Mouse (Mus musculus): ENCODE results near the gene Cd109. TPM values are rescaled to one million over a fixed set of nuclear protein-coding genes. Genes with fewer than 3 reads are reported as not detected.

Gene Cd109
- polyA plus RNA-seq, 1 experiment from 2014 or later = 21.7 TPM

GRCm38 (mm10) chr9:78750246-78750645, 134.9 kb downstream of the Cd109 start:
- Histone ChIP-seq H3K27me3 (no peaks in the 10 kb centered on the region), H3K4me2 (replicated peaks) (no peak overlapping the region), H3K4me3 (replicated peaks) (no peak overlapping the region), H3K9me3 (replicated peaks) (no peaks in the 10 kb centered on the region), H3K27ac (replicated peaks) (no peak overlapping the region), H3K4me1 (no peaks in the 10 kb centered on the region), H3K9ac (no peak overlapping the region), H3K36me3 (no peaks in the 10 kb centered on the region)
- 48% methylated on average over 3 of the region's 3 CpGs for WGBS
- ATAC-seq (ENCODE audit: insufficient number of reproducible peaks, low FRiP score, low TSS enrichment, low read depth) = no peak; the same call in 1 of the 2 replicates

Other genes starting within 250 kb of the Cd109 start
- gene Dppa5a, start 247.4 kb upstream of the Cd109 start, polyA plus RNA-seq (2015; fragmentation: Nextera tagmentation; extraction: Ambion mirVana) = 0.49 and 0.76 TPM in 2 replicates
- gene Ooep, start 236.8 kb upstream of the Cd109 start, polyA plus RNA-seq (2015; fragmentation: Nextera tagmentation; extraction: Ambion mirVana) = 2.0 and 2.2 TPM in 2 replicates
- 0.20 and 0.28 TPM in 2 replicates for gene Ddx43, start 219.8 kb upstream of the Cd109 start, polyA plus RNA-seq (2015; fragmentation: Nextera tagmentation; extraction: Ambion mirVana)
- 2.5 and 3.3 TPM in 2 replicates for gene Cgas, start 172.3 kb upstream of the Cd109 start, polyA plus RNA-seq (2015; fragmentation: Nextera tagmentation; extraction: Ambion mirVana)
- 21.2 and 23.6 TPM in 2 replicates for gene Mto1, start 167.3 kb upstream of the Cd109 start, polyA plus RNA-seq (2015; fragmentation: Nextera tagmentation; extraction: Ambion mirVana)
- gene Gm17324, start 166.8 kb upstream of the Cd109 start, polyA plus RNA-seq (2015; fragmentation: Nextera tagmentation; extraction: Ambion mirVana) = 0.88 and 1.1 TPM in 2 replicates
- gene Eef1a1, start 126.4 kb upstream of the Cd109 start, polyA plus RNA-seq (2015; fragmentation: Nextera tagmentation; extraction: Ambion mirVana) = 5,028 and 5,329 TPM in 2 replicates
- gene Slc17a5, start 27.5 kb upstream of the Cd109 start, polyA plus RNA-seq (2015; fragmentation: Nextera tagmentation; extraction: Ambion mirVana) = 17.6 and 19.7 TPM in 2 replicates

Measured in embryonic facial prominence, embryonic 15.5 days (tissue).